Mouse (Mus musculus): Measurements from ENCODE around the gene Ppfia3. TPM values are rescaled to one million over a fixed set of nuclear protein-coding genes. Genes with fewer than 3 reads are reported as not detected.

The Ppfia3 gene
- 0.21 TPM for total RNA-seq (2023)

DNA sequence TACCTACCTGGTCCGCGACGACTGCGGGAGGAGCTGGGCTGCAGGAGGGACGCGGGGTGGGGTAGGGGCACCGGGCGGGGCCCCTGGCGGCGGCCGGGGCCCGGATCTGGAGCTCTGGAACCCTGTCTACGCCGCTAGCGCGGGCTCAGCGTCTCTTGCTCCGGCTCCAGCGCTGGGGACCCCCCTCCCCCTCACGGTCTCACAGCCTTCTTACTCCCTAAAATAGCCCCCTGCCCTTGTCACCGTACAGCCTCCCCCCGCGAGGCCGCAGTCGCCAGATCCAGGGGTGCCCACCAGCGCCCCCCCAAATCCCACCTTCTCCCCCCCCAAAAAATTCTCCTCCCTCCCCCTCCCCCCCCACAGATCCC lies at the start of gene Ppfia3:
TSS of gene Ppfia3 (minus strand) at position 368 of the 368 bp plus-strand sequence.

DNA sequence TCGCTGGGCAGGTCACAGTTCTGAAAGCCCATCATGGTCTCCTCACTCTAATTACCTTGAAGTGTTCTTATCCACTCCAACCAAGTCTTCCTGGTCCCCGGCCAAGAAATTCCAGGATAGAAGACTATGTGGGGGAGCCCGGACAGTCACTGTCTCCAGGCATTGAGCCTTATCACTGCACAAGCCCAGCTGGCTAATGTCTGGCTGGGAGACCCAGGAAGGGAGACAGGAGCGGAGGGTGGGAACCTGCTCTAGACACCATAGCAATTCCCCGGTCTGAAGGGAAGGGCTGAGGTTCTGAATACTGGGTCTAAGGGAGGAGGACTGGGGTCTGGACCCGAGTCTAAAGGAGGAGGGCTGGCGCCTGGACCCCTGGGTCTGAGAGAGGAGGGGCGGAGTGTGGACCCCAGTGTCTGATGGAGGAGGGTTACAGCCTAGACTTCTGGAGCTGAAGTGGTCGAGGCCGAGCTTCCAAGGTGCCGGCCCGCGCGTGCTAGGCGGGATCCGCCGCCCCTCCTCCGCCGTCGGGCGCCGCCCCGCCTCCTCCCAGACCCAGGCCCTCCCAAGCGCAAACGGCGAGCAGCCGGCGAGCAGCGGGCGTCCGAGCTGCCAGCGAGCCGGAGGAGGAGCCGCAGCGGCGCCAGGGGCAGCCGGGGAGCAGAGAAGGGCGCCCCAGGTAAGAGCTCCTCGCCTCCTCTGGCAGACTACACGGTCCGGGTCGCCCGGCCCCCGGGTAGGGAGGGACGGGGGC lies 46.5 kb upstream of the Ppfia3 start, which contains the start of gene Ntf5:
TSS of gene Ntf5 (plus strand) at position 583 of the 751 bp plus-strand sequence.

DNA sequence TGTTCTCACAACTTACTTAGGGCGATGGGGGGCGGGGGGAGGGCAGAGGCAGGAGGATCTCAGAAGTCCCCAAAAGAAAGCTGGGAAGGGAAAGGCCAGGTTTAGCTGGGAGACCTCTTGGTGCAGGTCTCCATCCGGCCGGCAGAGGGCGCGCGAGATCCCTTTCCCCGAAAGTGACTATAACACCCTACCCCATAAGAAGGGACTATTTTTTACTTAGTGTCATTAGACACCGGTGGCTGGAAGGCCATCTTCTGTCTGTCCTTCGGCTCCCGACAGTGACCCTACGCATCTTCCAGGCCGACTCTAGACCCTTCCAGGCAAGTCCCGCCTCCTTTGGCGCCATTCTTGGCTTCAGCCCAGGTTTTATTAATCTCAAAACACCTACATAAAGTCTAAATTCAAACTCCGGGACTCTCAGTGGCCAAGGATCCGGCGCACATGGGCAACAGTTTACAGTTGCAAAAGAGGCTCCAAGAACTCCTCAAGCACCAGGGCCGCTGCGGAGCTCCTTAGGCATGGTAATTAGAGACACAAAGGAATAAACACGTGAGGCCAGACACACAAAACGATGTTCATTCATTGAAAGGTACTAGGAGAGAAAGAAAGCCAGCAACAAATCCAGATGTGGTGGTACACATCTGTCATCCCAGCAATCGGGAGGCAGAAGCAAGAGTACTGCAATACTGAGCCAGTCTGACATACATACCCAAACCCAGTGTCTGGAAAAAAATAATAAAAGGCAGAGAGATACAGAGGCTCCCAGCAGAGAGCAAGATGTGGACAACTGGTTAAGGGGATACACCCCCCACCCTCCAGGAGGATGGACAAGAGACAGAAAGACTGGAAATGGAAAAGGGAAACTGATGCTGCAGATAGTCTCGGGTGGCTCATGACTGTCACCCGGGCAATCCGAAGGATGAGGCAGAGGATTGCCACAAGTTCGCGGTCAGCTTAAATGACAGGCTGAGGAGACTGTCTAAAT lies 38.6 kb upstream of the Ppfia3 start, which contains the start of gene Kcna7:
TSS of gene Kcna7 (plus strand) at position 563 of the 985 bp plus-strand sequence.

DNA sequence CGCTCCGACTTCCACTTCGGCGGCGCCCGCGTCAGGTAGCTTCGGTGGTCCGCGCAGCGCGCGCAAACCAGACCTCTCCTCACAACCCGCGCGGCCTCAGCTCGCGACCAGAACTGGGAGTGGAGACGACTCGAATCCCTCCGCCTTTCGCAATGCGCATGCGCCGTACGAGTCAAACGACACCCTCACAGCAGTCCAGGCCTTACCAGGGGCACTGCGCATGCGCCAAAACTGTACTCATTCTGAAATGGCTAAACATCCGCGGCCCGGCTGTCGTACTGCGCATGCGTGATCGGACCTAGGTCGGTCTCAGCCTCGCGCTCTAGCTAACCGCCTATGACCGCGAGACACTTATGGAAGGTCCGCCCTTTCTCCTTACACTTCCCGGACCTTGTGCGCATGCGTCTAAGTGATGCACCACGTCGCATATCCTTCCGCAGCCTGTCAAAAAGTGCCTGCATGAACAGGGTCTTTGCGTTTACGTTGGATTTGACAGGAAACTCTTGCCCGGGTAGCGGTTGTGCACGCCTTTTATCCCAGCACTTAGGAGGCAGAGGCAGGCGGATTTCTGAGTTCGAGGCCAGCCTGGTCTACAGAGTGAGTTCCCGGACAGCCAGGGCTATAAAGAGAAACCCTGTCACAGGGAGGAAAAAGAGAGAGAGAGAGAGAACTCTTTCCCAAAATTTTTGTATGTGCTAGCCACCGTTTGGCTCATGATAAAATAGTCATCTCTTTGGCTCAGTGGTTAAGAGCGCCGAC lies 28.9 kb upstream of the Ppfia3 start, which contains the start of gene Snrnp70:
TSS of gene Snrnp70 (minus strand) at position 165 of the 759 bp plus-strand sequence.

DNA sequence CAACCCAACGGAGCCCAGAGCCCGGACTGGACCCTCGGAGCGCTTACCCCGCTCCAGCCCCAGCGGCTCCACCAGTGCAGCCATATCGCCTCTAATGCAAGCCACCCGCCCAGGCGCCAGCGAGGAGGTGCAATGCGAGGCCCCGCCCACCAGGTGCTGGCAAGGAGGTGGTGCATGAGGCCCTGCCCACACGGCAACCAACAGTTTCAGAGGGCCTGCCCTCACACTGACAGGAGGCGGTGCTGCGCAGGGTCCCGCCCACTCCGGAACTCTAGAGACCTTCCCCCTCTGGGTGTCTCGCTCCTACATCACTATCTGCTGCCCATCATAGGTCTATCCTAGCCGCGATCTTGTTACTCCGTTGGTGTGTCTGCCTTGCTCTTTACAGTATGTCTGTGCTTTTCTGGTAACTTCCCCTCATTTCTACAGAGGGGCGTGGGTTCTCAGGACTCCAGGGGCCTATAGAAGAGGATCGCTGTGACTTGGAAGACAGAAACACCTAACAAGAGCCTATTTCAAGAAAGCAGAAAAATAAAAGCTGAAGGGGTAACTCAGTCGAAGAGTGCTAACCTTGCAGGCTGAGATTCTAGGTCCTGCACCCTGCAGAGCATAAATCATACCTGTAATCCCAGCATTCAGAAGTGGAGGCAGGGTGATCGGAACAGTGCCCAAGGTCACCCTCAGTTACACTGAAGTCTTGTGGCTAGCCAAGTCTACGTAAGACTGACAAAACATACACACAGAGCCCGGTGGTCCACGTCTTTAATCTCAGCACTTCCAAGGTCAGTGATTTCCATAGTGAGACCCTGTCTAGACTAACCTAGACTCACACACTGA lies 3.9 kb upstream of the Ppfia3 start, which contains the start of gene Lin7b:
TSS of gene Lin7b (minus strand) at position 109 of the 837 bp plus-strand sequence.

DNA sequence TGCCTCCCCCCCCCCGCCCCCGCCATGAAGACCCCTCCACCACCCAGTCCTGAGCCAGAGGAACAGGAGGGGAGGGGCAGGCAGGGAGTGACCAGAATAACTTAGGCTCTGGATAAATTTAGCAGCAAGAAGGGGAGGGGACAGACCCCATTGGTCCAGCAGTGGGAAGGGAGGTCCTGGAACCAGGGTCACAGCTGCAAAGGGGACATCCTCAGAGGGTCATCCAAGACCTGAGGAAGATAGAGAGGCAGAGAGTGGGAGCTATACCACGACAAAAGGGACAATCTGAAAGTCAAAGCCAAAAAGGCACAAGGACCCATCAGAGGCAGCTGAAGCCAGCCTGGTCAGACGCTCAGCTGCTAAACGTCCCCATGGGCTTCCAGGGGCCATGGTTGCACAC lies 31.8 kb downstream of the Ppfia3 start, which contains the start of gene Hrc:
TSS of gene Hrc (plus strand) at position 235 of the 400 bp plus-strand sequence.

DNA sequence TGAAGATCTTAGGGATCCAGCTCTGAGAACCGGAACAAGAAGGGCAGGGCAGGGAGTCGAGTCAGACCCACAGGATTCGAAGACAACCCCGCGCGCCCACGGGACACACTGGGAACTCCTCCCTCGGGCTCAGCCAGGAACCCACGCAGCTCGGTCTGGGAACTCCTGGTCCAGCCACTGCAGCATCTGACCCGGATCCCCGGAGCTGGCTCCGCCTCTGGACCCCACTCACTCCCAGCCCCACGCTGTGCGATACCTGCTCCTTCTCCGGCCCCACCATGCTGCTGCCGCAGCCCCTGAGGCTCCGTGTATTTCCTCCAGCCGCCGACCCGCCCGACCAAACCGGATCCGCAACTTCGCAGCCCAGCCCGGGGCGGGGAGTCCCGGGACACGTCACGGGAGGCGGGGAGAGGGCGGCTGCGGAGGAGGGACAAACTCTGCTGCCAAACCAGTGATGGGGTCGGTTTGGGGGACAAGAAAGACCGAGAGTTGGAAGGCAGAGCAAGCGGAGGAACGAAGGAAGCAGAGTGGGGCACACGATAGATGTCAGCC lies 33.3 kb downstream of the Ppfia3 start, which contains the start of gene Trpm4:
TSS of gene Trpm4 (minus strand) at position 350 of the 552 bp plus-strand sequence.

Other genes starting within 250 kb of the Ppfia3 start
- 3,136 TPM for gene Rps11, start 242.6 kb downstream of the Ppfia3 start, total RNA-seq (2023)
- gene Rpl13a, start 238.3 kb downstream of the Ppfia3 start, total RNA-seq (2023), result 5,943 TPM
- gene Gm45713, start 230.8 kb downstream of the Ppfia3 start, total RNA-seq (2023), result 1.6 TPM
- 167 TPM for gene Flt3l, start 230.6 kb downstream of the Ppfia3 start, total RNA-seq (2023)
- gene Pih1d1, start 212.7 kb downstream of the Ppfia3 start, total RNA-seq (2023), result 32.4 TPM
- gene Aldh16a1, start 212.4 kb downstream of the Ppfia3 start, total RNA-seq (2023), result 60.3 TPM
- gene Slc17a7, start 203.1 kb downstream of the Ppfia3 start, total RNA-seq (2023), result not detected
- not detected for gene Gfy, start 187.4 kb downstream of the Ppfia3 start, total RNA-seq (2023)
- gene Pth2, start 186.0 kb downstream of the Ppfia3 start, total RNA-seq (2023), result not detected
- 0.83 TPM for gene Ccdc155, start 162.1 kb downstream of the Ppfia3 start, total RNA-seq (2023)
- not detected for gene Dkkl1, start 154.9 kb downstream of the Ppfia3 start, total RNA-seq (2023)
- not detected for gene Tead2, start 151.3 kb downstream of the Ppfia3 start, total RNA-seq (2023)
- gene Cd37, start 127.9 kb downstream of the Ppfia3 start, total RNA-seq (2023), result 321 TPM
- not detected for gene Slc6a16, start 125.9 kb downstream of the Ppfia3 start, total RNA-seq (2023)
- gene Slc6a21, start 89.5 kb downstream of the Ppfia3 start, total RNA-seq (2023), result not detected
- gene Trpm4, start 33.2 kb downstream of the Ppfia3 start, total RNA-seq (2023), result 7.7 TPM
- gene Hrc, start 31.7 kb downstream of the Ppfia3 start, total RNA-seq (2023), result not detected
- 1.3 TPM for gene Lin7b, start 3.6 kb upstream of the Ppfia3 start, total RNA-seq (2023)
- 624 TPM for gene Snrnp70, start 28.7 kb upstream of the Ppfia3 start, total RNA-seq (2023)
- gene Kcna7, start 38.6 kb upstream of the Ppfia3 start, total RNA-seq (2023), result not detected
- not detected for gene Ntf5, start 46.7 kb upstream of the Ppfia3 start, total RNA-seq (2023)
- not detected for gene Lhb, start 53.8 kb upstream of the Ppfia3 start, total RNA-seq (2023)
- 10.5 TPM for gene Gys1, start 67.8 kb upstream of the Ppfia3 start, total RNA-seq (2023)
- 51.4 TPM for gene Ruvbl2, start 71.1 kb upstream of the Ppfia3 start, total RNA-seq (2023)
- 405 TPM for gene Ftl1, start 92.9 kb upstream of the Ppfia3 start, total RNA-seq (2023)
- gene Bax, start 99.9 kb upstream of the Ppfia3 start, total RNA-seq (2023), result 82.1 TPM
- not detected for gene Tulp2, start 114.9 kb upstream of the Ppfia3 start, total RNA-seq (2023)
- not detected for gene Gm45808, start 119.8 kb upstream of the Ppfia3 start, total RNA-seq (2023)
- gene Dhdh, start 121.8 kb upstream of the Ppfia3 start, total RNA-seq (2023), result 1.1 TPM
- gene Nucb1, start 143.4 kb upstream of the Ppfia3 start, total RNA-seq (2023), result 78.1 TPM
- gene Ppp1r15a, start 159.2 kb upstream of the Ppfia3 start, total RNA-seq (2023), result 996 TPM
- 0.77 TPM for gene Plekha4, start 159.3 kb upstream of the Ppfia3 start, total RNA-seq (2023)
- not detected for gene Hsd17b14, start 187.9 kb upstream of the Ppfia3 start, total RNA-seq (2023)
- 29.1 TPM for gene Bcat2, start 203.1 kb upstream of the Ppfia3 start, total RNA-seq (2023)
- gene Fgf21, start 248.5 kb upstream of the Ppfia3 start, total RNA-seq (2023), result not detected